In the genomic region with DNA sequence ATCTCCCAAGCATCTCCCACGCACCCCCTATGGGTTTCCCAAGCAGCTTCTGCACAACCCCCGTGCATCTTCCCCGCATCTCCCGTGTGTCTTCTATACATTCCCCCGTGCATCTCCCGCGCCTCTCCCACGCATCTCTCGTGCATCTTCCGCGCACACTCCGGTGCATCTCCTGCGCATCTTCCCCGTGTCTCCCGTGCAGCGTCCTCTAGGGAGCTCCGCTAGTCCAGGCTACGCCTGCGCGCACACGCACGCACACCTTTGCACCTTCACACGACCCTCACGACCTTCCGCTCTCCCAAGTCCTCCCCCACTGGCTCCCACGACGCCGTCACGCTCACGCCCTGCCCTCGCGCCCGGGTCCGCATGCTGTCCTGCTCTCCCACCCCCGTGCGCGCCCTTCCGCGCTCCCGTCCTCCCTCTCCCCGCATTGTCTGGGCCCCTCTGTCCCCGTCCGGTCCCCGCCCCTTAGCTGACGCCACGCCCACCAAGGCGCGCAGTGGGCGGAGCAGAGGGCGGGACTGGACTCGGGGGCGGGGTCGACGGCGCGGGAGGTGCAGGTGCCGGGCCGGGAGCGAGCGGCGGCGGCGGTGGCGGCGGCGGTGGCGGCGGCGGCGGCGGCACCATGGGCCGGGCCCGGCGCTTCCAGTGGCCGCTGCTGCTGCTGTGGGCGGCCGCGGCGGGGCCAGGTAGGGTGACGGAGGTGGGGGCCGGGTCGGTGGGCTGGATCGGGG, we compare ENCODE assay signal across 8 mouse cellular contexts. TPM values are rescaled to one million over a fixed set of nuclear protein-coding genes. Genes with fewer than 3 reads are reported as not detected.
DNase-seq lines count a peak whose midpoint lies in the region; ATAC-seq and TF ChIP-seq lines count a peak whose summit lies in the region.

A gene (plus strand): TSS at position 550 of the 734 bp plus-strand sequence.

- H3K36me3 ChIP-seq in embryonic facial prominence, embryonic 14.5 days (ENCODE audit: control insufficient read depth, insufficient read depth, low read length): no peaks in the 10 kb centered on the region
- no peaks in the 10 kb centered on the region for H3K36me3 ChIP-seq in limb, embryonic 15.5 days
- no peaks in the 10 kb centered on the region for H3K36me3 ChIP-seq in midbrain, postnatal 0 days (ENCODE audit: insufficient read depth, low read length)

- peaks cover 10% of the 10 kb centered on the region; the same call in 1 of the 2 replicates for H3K4me1 ChIP-seq in embryonic facial prominence, embryonic 14.5 days (ENCODE audit: control insufficient read depth, insufficient read depth, low read length)
- H3K4me1 ChIP-seq in limb, embryonic 15.5 days: peaks cover 15% of the 10 kb centered on the region
- H3K4me1 ChIP-seq in midbrain, postnatal 0 days (ENCODE audit: insufficient read depth, low read length): peaks cover 24% of the 10 kb centered on the region

- peak within 1 kb of the TSS; percentile 71 for H3K9ac ChIP-seq in embryonic facial prominence, embryonic 14.5 days (ENCODE audit: low read depth, low read length)
- peak within 1 kb of the TSS; percentile 44 for H3K9ac ChIP-seq in limb, embryonic 15.5 days
- peak within 1 kb of the TSS; percentile 96 for H3K9ac ChIP-seq in midbrain, postnatal 0 days (replicated peaks; ENCODE audit: low read length, poor library complexity, severe bottlenecking)

- peak; percentile 85 for ATAC-seq in embryonic facial prominence, embryonic 14.5 days (ENCODE audit: low read depth)
- ATAC-seq in limb, embryonic 15.5 days (ENCODE audit: insufficient number of reproducible peaks, low FRiP score, low TSS enrichment, low read depth): peak; percentile 68
- peak; percentile 81 for ATAC-seq in midbrain, postnatal 0 days (ENCODE audit: low FRiP score)

- peak within 1 kb of the TSS; percentile 98 for H3K4me2 ChIP-seq in embryonic facial prominence, embryonic 14.5 days (ENCODE audit: low read depth, low read length)
- peak within 1 kb of the TSS; percentile 98 for H3K4me2 ChIP-seq in limb, embryonic 15.5 days
- H3K4me2 ChIP-seq in midbrain, postnatal 0 days (ENCODE audit: low read depth, low read length, poor library complexity, severe bottlenecking): peak within 1 kb of the TSS; percentile 75

- H3K9me3 ChIP-seq in embryonic facial prominence, embryonic 14.5 days (ENCODE audit: control insufficient read depth, low read length): no peaks in the 10 kb centered on the region
- no peaks in the 10 kb centered on the region for H3K9me3 ChIP-seq in limb, embryonic 15.5 days
- H3K9me3 ChIP-seq in midbrain, postnatal 0 days (ENCODE audit: low read length): no peaks in the 10 kb centered on the region

- H3K27me3 ChIP-seq in embryonic facial prominence, embryonic 14.5 days (replicated peaks; ENCODE audit: control insufficient read depth, insufficient read depth, low read length): 0 out of 2 replicates have a peak, but pooled peaks cover 18% of the 10 kb centered on the region
- H3K27me3 ChIP-seq in limb, embryonic 15.5 days: peaks cover 33% of the 10 kb centered on the region; the same call in 1 of the 2 replicates
- H3K27me3 ChIP-seq in midbrain, postnatal 0 days (ENCODE audit: insufficient read depth, low read length): no peaks in the 10 kb centered on the region

- peak within 1 kb of the TSS; percentile 65 for H3K4me3 ChIP-seq in embryonic facial prominence, embryonic 14.5 days (ENCODE audit: low read depth, low read length)
- peak within 1 kb of the TSS; percentile 65 for H3K4me3 ChIP-seq in limb, embryonic 15.5 days
- peak within 1 kb of the TSS; percentile 70 for H3K4me3 ChIP-seq in midbrain, postnatal 0 days (ENCODE audit: low read depth, low read length)

- 1% methylated on average over 35 of the region's 83 CpGs for WGBS in embryonic facial prominence, embryonic 14.5 days
- WGBS in limb, embryonic 15.5 days: under 1% methylated on average over 66 of the region's 83 CpGs
- WGBS in midbrain, postnatal 0 days: 2% methylated on average over 61 of the region's 83 CpGs

- peak; percentile 89 for DNase-seq in layer of hippocampus, adult 11-12 months (ENCODE audit: low spot score)
- no peak for DNase-seq in layer of hippocampus, adult 9-10 months (ENCODE audit: low spot score)
- peak; percentile 84 for DNase-seq in embryonic facial prominence, embryonic 14.5 days (ENCODE audit: low spot score)
- peak; percentile 80 to 81 for DNase-seq in heart, adult 9 months (ENCODE audit: low spot score in 2 of 2)
- peak; percentile 85 for DNase-seq in kidney, adult 9 months
- DNase-seq in midbrain, postnatal 0 days (ENCODE audit: low spot score): peak; percentile 90
- peak; percentile 80 to 91 for DNase-seq in spleen, postnatal 4 days (ENCODE audit: low spot score in 2 of 2)

- H3K27ac ChIP-seq in embryonic facial prominence, embryonic 14.5 days (replicated peaks; ENCODE audit: low read depth, low read length): no peak within 1 kb of the TSS
- no peak within 1 kb of the TSS for H3K27ac ChIP-seq in limb, embryonic 15.5 days
- peak within 1 kb of the TSS; percentile 86 for H3K27ac ChIP-seq in midbrain, postnatal 0 days (ENCODE audit: low read depth, low read length)

- peak; percentile 53 for TF ChIP-seq CTCF in midbrain, postnatal 0 days (IDR thresholded peaks at IDR 0.05)

RNA-seq across cellular contexts. Expression of the gene that starts here (rescaled TPM):
- 2.6 and 2.8 TPM in 2 replicates for polyA plus RNA-seq in embryonic facial prominence, embryonic 14.5 days (2014; fragmentation: Nextera tagmentation; extraction: Ambion mirVana)
- 5.0 and 6.3 TPM in 2 replicates for polyA plus RNA-seq in limb, embryonic 15.5 days (2015; fragmentation: Nextera tagmentation; extraction: Ambion mirVana)
- total RNA-seq in midbrain, postnatal 0 days (2014; rRNA removed): 342 and 354 TPM in 2 replicates
- polyA plus RNA-seq in midbrain, postnatal 0 days (2015; fragmentation: Nextera tagmentation; extraction: Ambion mirVana): 82.0 and 88.1 TPM in 2 replicates

Comparison
In these comparisons a context has a peak if more than half of its experiments do, and no peak if none do; other contexts are left out.
1. RNA of the gene that starts here (polyA plus RNA-seq): 82.0 to 88.1 TPM in midbrain, postnatal 0 days; 5.0 to 6.3 TPM in limb, embryonic 15.5 days and 2.6 to 2.8 TPM in embryonic facial prominence, embryonic 14.5 days; every median in the first group is over 10 times any median in the second.
2. H3K9ac ChIP-seq: peak in every context shown above with its lines; median percentile 96 in midbrain, postnatal 0 days; 71 in embryonic facial prominence, embryonic 14.5 days; 44 in limb, embryonic 15.5 days.
3. Peak in every context shown above with its lines, with median percentiles within 50 percentile points of each other: ATAC-seq, H3K4me2 ChIP-seq and H3K4me3 ChIP-seq.